In genomic region chr2:112265448-112266241, GRCm38 (mm10) we compare ENCODE assay signal across 8 mouse cellular contexts. TPM values are rescaled to one million over a fixed set of nuclear protein-coding genes. Genes with fewer than 3 reads are reported as not detected.
DNase-seq lines count a peak whose midpoint lies in the region; ATAC-seq lines count a peak whose summit lies in the region.

Gene Slc12a6, plus strand, starts transcription at chr2:112265825.

- peak; percentile 85 for DNase-seq in c-Kit-negative CD71-positive TER-119-positive erythroid progenitor cells, embryonic 14.5 days (ENCODE audit: low read depth, low spot score)
- peak; percentile 88 for DNase-seq in forebrain, embryonic 10.5 days (ENCODE audit: extremely low spot score, low spot score)
- peak; percentile 96 to 97 for DNase-seq in kidney, postnatal 36 days
- peak; percentile 72 for DNase-seq in telencephalon, adult 2 months (ENCODE audit: low read depth, low spot score)

- peak; percentile 69 for ATAC-seq in CD4-positive, CD25-positive, alpha-beta regulatory T cell, adult 4 months
- peak; percentile 92 for ATAC-seq in heart, embryonic 15.5 days (replicated peaks; ENCODE audit: insufficient number of reproducible peaks, insufficient read depth, low FRiP score, low read depth)
- peak; percentile 93 for ATAC-seq in liver, embryonic 15.5 days (ENCODE audit: insufficient read depth)
- ATAC-seq in neural tube, embryonic 12.5 days (ENCODE audit: low FRiP score, low read depth), result peak; percentile 92

- under 1% methylated on average over 84 of the region's 85 CpGs for WGBS in forebrain, embryonic 10.5 days
- under 1% methylated on average over 79 of the region's 85 CpGs for WGBS in heart, embryonic 15.5 days
- WGBS in liver, embryonic 15.5 days (ENCODE audit: insufficient replicate concordance), result under 1% methylated on average over 85 of the region's 85 CpGs
- under 1% methylated on average over 83 of the region's 85 CpGs for WGBS in neural tube, embryonic 12.5 days

- H3K9ac ChIP-seq in heart, embryonic 15.5 days, result peak within 1 kb of the TSS; percentile 87
- H3K9ac ChIP-seq in liver, embryonic 15.5 days, result peak within 1 kb of the TSS; percentile 94
- H3K9ac ChIP-seq in neural tube, embryonic 12.5 days, result peak within 1 kb of the TSS; percentile 75

- H3K4me2 ChIP-seq in heart, embryonic 15.5 days, result peak within 1 kb of the TSS; percentile 74
- H3K4me2 ChIP-seq in liver, embryonic 15.5 days, result peak within 1 kb of the TSS; percentile 83
- peak within 1 kb of the TSS; percentile 91 for H3K4me2 ChIP-seq in neural tube, embryonic 12.5 days (replicated peaks)

- peak within 1 kb of the TSS; percentile 94 for H3K27ac ChIP-seq in forebrain, embryonic 10.5 days
- peak within 1 kb of the TSS; percentile 96 for H3K27ac ChIP-seq in heart, embryonic 15.5 days
- H3K27ac ChIP-seq in liver, embryonic 15.5 days (replicated peaks), result peak within 1 kb of the TSS; percentile 94
- peak within 1 kb of the TSS; percentile 84 for H3K27ac ChIP-seq in neural tube, embryonic 12.5 days

- peaks cover 4% of the 10 kb centered on the region; the same call in 1 of the 2 replicates for H3K36me3 ChIP-seq in forebrain, embryonic 10.5 days (replicated peaks)
- H3K36me3 ChIP-seq in heart, embryonic 15.5 days, result no peaks in the 10 kb centered on the region
- H3K36me3 ChIP-seq in liver, embryonic 15.5 days (replicated peaks), result no peaks in the 10 kb centered on the region
- H3K36me3 ChIP-seq in neural tube, embryonic 12.5 days, result no peaks in the 10 kb centered on the region

- H3K4me1 ChIP-seq in forebrain, embryonic 10.5 days, result peaks cover 37% of the 10 kb centered on the region
- H3K4me1 ChIP-seq in heart, embryonic 15.5 days (replicated peaks), result peaks cover 28% of the 10 kb centered on the region
- H3K4me1 ChIP-seq in liver, embryonic 15.5 days (replicated peaks), result peaks cover 66% of the 10 kb centered on the region
- peaks cover 21% of the 10 kb centered on the region for H3K4me1 ChIP-seq in neural tube, embryonic 12.5 days

- no peaks in the 10 kb centered on the region for H3K27me3 ChIP-seq in forebrain, embryonic 10.5 days (ENCODE audit: poor library complexity, severe bottlenecking)
- no peaks in the 10 kb centered on the region for H3K27me3 ChIP-seq in heart, embryonic 15.5 days
- no peaks in the 10 kb centered on the region for H3K27me3 ChIP-seq in liver, embryonic 15.5 days
- no peaks in the 10 kb centered on the region for H3K27me3 ChIP-seq in neural tube, embryonic 12.5 days (replicated peaks)

- no peaks in the 10 kb centered on the region for H3K9me3 ChIP-seq in forebrain, embryonic 10.5 days
- no peaks in the 10 kb centered on the region for H3K9me3 ChIP-seq in heart, embryonic 15.5 days (replicated peaks)
- H3K9me3 ChIP-seq in liver, embryonic 15.5 days (replicated peaks), result no peaks in the 10 kb centered on the region
- no peaks in the 10 kb centered on the region for H3K9me3 ChIP-seq in neural tube, embryonic 12.5 days

- peak within 1 kb of the TSS; percentile 80 for H3K4me3 ChIP-seq in forebrain, embryonic 10.5 days
- H3K4me3 ChIP-seq in heart, embryonic 15.5 days, result peak within 1 kb of the TSS; percentile 88
- peak within 1 kb of the TSS; percentile 86 for H3K4me3 ChIP-seq in liver, embryonic 15.5 days (replicated peaks)
- H3K4me3 ChIP-seq in neural tube, embryonic 12.5 days, result peak within 1 kb of the TSS; percentile 71

RNA-seq across cellular contexts. Expression of gene Slc12a6, which starts in this region (rescaled TPM):
- polyA plus RNA-seq in CD4-positive, CD25-positive, alpha-beta regulatory T cell, adult 4 months (2017; shearing (Covaris generic)), result 10 to 100 TPM; 51.7 to 61.2 TPM
- 8.0 and 10.1 TPM in 2 replicates for polyA plus RNA-seq in forebrain, embryonic 10.5 days (2016; fragmentation: Nextera tagmentation; extraction: Ambion mirVana)
- 9.6 and 11.4 TPM in 2 replicates for polyA plus RNA-seq in heart, embryonic 15.5 days (2015; fragmentation: Nextera tagmentation; extraction: Ambion mirVana)
- 3.8 and 4.4 TPM in 2 replicates for polyA plus RNA-seq in liver, embryonic 15.5 days (2015; fragmentation: Nextera tagmentation; extraction: Ambion mirVana)
- polyA plus RNA-seq in neural tube, embryonic 12.5 days (2016; fragmentation: Nextera tagmentation; extraction: Ambion mirVana), result 15.7 and 19.4 TPM in 2 replicates

Comparison
In these comparisons a context has a peak if more than half of its experiments do, and no peak if none do; other contexts are left out.
1. Peak in every context shown above with its lines: DNase-seq, ATAC-seq, H3K4me3 ChIP-seq and H3K27ac ChIP-seq.